Mouse (Mus musculus) yolk sac, embryonic 10.5 days (tissue): Measurements from ENCODE around the gene Cd200.

ENCODE experiments used
- DNase-seq: peaks from one replicate; pipeline ENCODE4 v3.0.0-alpha.2; 2017; ENCODE audit warnings: low spot score

The Cd200 gene

GRCm38 (mm10) chr16:45334376-45334765 lies 74.5 kb downstream of the Cd200 start:
- no peak for DNase-seq

GRCm38 (mm10) chr16:45333678-45334375 lies 75.0 kb downstream of the Cd200 start:
- no peak for DNase-seq

GRCm38 (mm10) chr16:45332591-45332990 lies 76.3 kb downstream of the Cd200 start:
- DNase-seq = no peak
